Mouse (Mus musculus) kidney, postnatal 0 days (tissue): ENCODE results near the gene Secisbp2. TPM values are rescaled to one million over a fixed set of nuclear protein-coding genes. Genes with fewer than 3 reads are reported as not detected.

Experiments
- ATAC-seq: fragments of 200-750 bp; cut with Nextera tagmentation; replicated peaks from 2 replicates; pipeline ENCODE4 v1.8.0; 2017; ENCODE audit warnings: low read depth, moderate number of reproducible peaks, moderate TSS enrichment, moderate library complexity; ENCODE audit not compliant: low FRiP score
- DNase-seq: peaks from one replicate; pipeline ENCODE4 v3.0.0-alpha.2; 2016; ENCODE audit warnings: low spot score
- H3K27ac ChIP-seq: fragments of 300-500 bp; sonication (generic); 2 replicates; pipeline ENCODE4 v1.5.1; 2014; ENCODE audit warnings: mild to moderate bottlenecking
- H3K27me3 ChIP-seq: fragments of 300-500 bp; sonication (generic); 2 replicates; pipeline ENCODE4 v1.6.1; 2014; ENCODE audit warnings: low read length, mixed read lengths; ENCODE audit not compliant: insufficient read depth
- H3K36me3 ChIP-seq: fragments of 300-500 bp; sonication (generic); 2 replicates; pipeline ENCODE4 v1.6.1; 2014; ENCODE audit warnings: low read length, mixed read lengths; ENCODE audit not compliant: insufficient read depth
- H3K4me1 ChIP-seq: fragments of 300-500 bp; sonication (generic); replicated peaks from 2 replicates; pipeline ENCODE4 v1.6.1; 2014; ENCODE audit warnings: antibody characterized with exemption, low read length, mixed read lengths; ENCODE audit not compliant: insufficient read depth
- H3K4me2 ChIP-seq: fragments of 300-500 bp; sonication (generic); 2 replicates; pipeline ENCODE4 v1.6.1; 2014; ENCODE audit warnings: mild to moderate bottlenecking, low read length, moderate library complexity, mixed read lengths
- H3K4me3 ChIP-seq: fragments of 300-500 bp; sonication (generic); replicated peaks from 2 replicates; pipeline ENCODE4 v1.5.1; 2014; ENCODE audit warnings: low read depth, low read length
- H3K9ac ChIP-seq: fragments of 300-500 bp; sonication (generic); 2 replicates; pipeline ENCODE4 v1.6.1; 2014; ENCODE audit warnings: low read depth, low read length
- H3K9me3 ChIP-seq: fragments of 300-500 bp; sonication (generic); replicated peaks from 2 replicates; pipeline ENCODE4 v1.6.1; 2016; ENCODE audit warnings: low read length, inconsistent platforms, mixed read lengths
- CTCF ChIP-seq: IDR thresholded peaks from 2 replicates; pipeline ENCODE4 v1.5.1; 2016; ENCODE audit warnings: antibody characterized with exemption, low read depth, mild to moderate bottlenecking, moderate library complexity
- WGBS: fragments of 180-500 bp; shearing (Covaris S2); extraction: QIAGEN DNeasy Blood & Tissue Kit; methylation state at CpG from one replicate; pipeline ENCODE4 v1.1.7; 2014; 5-methylcytosine and 5-hydroxymethylcytosine counted together
- polyA plus RNA-seq: library from polyadenylated mRNA; unstranded; fragments of >200 nt; fragmentation: Nextera tagmentation; extraction: Ambion mirVana; gene quantifications from 2 replicates; pipeline ENCODE4 v1.2.1, GENCODE M21; 2015

The Secisbp2 gene
- polyA plus RNA-seq, 1 experiment from 2014 or later = 34.9 TPM

DNA sequence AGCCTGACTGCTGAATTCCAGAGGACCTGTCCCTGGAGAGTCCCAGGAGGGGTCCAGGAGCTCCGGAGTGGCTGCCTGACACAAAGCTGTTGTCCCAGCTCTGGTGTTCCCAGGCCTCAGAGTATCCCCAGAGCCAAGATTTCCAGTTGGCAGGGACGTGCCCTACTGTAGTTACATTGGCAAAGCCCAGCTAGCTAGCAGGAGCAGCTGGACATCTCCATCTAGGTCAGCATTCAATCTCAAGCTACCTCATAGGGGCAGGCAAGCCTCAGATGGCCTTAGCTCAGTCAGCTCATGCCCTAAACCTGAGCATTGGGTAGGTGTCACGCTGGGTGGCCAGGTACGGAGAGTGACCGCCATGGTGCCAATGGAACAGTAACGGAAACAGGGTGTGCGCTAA lies 80.0 kb downstream of the Secisbp2 start:
- no peak overlapping the region for H3K27ac ChIP-seq
- H3K27me3 ChIP-seq = no peaks in the 10 kb centered on the region
- H3K4me1 ChIP-seq = 0 out of 2 replicates have a peak, but pooled peaks cover 3% of the 10 kb centered on the region
- H3K9ac ChIP-seq = no peak overlapping the region
- no peak for DNase-seq
- no peak overlapping the region for H3K4me2 ChIP-seq
- no peak overlapping the region for H3K4me3 ChIP-seq
- ATAC-seq = no peak
- no peak for TF ChIP-seq CTCF
- H3K36me3 ChIP-seq = no peaks in the 10 kb centered on the region
- no peaks in the 10 kb centered on the region for H3K9me3 ChIP-seq
- 89% methylated on average over 7 of the region's 7 CpGs for WGBS

DNA sequence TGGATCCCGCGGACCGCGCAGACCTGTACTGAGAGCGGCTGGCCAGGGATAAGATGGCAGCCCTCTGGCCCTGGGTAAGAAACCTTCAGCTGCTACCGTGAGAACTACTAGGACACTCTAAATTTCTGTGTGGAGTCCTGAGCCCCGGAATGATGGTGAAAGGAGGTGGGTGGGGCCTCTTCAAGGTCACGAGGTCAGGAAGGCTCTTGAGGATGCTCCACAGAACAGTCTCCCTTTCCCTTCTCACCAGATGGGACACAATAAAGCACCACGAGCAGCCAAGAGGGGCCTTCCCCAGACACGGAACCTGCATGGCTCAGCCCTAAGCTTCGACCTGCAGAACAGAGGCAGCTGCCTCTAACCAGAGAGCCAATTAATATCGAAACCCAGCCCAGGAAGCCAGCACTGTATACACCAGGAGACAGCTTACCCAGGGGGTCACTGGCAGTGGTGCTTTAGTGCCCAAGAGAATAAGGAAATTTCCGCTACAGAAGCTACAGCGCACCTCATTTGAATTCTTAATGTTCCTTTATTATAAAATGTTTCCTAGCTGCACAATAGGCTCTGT lies 80.7 kb downstream of the Secisbp2 start:
- 70% methylated on average over 14 of the region's 14 CpGs for WGBS
- DNase-seq (no peak), ATAC-seq (no peak)
- Histone ChIP-seq H3K36me3 (no peaks in the 10 kb centered on the region), H3K27me3 (no peaks in the 10 kb centered on the region), H3K9ac (no peak overlapping the region), H3K4me3 (no peak overlapping the region), H3K9me3 (no peaks in the 10 kb centered on the region), H3K4me1 (0 out of 2 replicates have a peak, but pooled peaks cover 3% of the 10 kb centered on the region), H3K27ac (no peak overlapping the region), H3K4me2 (no peak overlapping the region)
- TF ChIP-seq CTCF = no peak

Other genes starting within 250 kb of the Secisbp2 start
- 36.7 and 37.5 TPM in 2 replicates for gene S1pr3, start 243.1 kb upstream of the Secisbp2 start, polyA plus RNA-seq
- gene Shc3, start 82.3 kb upstream of the Secisbp2 start, polyA plus RNA-seq = 0.34 TPM in 2 replicates
- gene Cks2, start 6.5 kb upstream of the Secisbp2 start, polyA plus RNA-seq = 249 and 253 TPM in 2 replicates
- 23.8 and 24.6 TPM in 2 replicates for gene Sema4d, start 142.1 kb downstream of the Secisbp2 start, polyA plus RNA-seq
- 58.0 and 60.1 TPM in 2 replicates for gene Gadd45g, start 195.0 kb downstream of the Secisbp2 start, polyA plus RNA-seq